Mouse (Mus musculus) embryonic facial prominence, embryonic 15.5 days (tissue): Measurements from ENCODE around the gene Ciao2a. TPM values are rescaled to one million over a fixed set of nuclear protein-coding genes. Genes with fewer than 3 reads are reported as not detected.

Experiments
- ATAC-seq: fragments of 200-750 bp; cut with Nextera tagmentation; 2 replicates; pipeline ENCODE4 v1.8.0; 2017; ENCODE audit warnings: low read depth, moderate TSS enrichment; ENCODE audit not compliant: insufficient number of reproducible peaks, low FRiP score, low TSS enrichment
- H3K27ac ChIP-seq: fragments of 300-500 bp; sonication (generic); replicated peaks from 2 replicates; pipeline ENCODE4 v1.5.1; 2015; ENCODE audit warnings: mild to moderate bottlenecking, inconsistent platforms
- H3K27me3 ChIP-seq: fragments of 300-500 bp; sonication (generic); 2 replicates; pipeline ENCODE4 v1.6.1; 2015; ENCODE audit warnings: inconsistent platforms
- H3K36me3 ChIP-seq: fragments of 300-500 bp; sonication (generic); 2 replicates; pipeline ENCODE4 v1.6.1; 2015; ENCODE audit warnings: mild to moderate bottlenecking, inconsistent platforms
- H3K4me1 ChIP-seq: fragments of 300-500 bp; sonication (generic); 2 replicates; pipeline ENCODE4 v1.6.1; 2015; ENCODE audit warnings: inconsistent platforms
- H3K4me2 ChIP-seq: fragments of 300-500 bp; sonication (generic); replicated peaks from 2 replicates; pipeline ENCODE4 v1.6.1; 2015; ENCODE audit warnings: mild to moderate bottlenecking, inconsistent platforms
- H3K4me3 ChIP-seq: fragments of 300-500 bp; sonication (generic); replicated peaks from 2 replicates; pipeline ENCODE4 v1.5.1; 2015; ENCODE audit warnings: mild to moderate bottlenecking, inconsistent platforms
- H3K9ac ChIP-seq: fragments of 300-500 bp; sonication (generic); 2 replicates; pipeline ENCODE4 v1.6.1; 2015; ENCODE audit warnings: inconsistent platforms
- H3K9me3 ChIP-seq: fragments of 300-500 bp; sonication (generic); replicated peaks from 2 replicates; pipeline ENCODE4 v1.6.1; 2016; ENCODE audit warnings: inconsistent platforms
- WGBS: fragments of 180-500 bp; shearing (Covaris S2); methylation state at CpG from one replicate; pipeline ENCODE4 v1.1.7; 2015; 5-methylcytosine and 5-hydroxymethylcytosine counted together
- polyA plus RNA-seq: library from polyadenylated mRNA; unstranded; fragments of >200 nt; fragmentation: Nextera tagmentation; extraction: Ambion mirVana; gene quantifications from 2 replicates; pipeline ENCODE4 v1.2.1, GENCODE M21; 2015

The Ciao2a gene
- polyA plus RNA-seq, 1 experiment from 2014 or later = 129 TPM

DNA sequence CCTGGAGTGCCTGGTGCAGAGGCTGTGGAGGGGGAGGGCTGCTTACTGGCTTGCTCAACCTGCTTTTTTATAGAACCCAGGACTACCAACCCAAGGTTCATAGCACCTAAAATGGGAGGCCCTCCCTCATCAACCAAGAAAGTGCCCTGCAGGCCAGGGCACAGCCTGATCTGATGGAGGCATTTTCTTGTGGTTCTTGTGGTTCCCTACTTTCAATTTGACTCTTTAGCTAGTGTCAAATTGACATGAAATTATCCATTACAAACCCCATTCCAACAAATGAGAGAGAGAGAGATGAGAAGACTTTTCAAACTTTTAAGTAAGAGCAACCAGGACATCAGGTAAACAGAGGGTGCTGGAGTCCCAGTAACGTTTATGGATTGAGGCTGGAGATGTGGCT, 15.9 kb downstream of the Ciao2a start:
- Histone ChIP-seq H3K4me2 (no peak overlapping the region), H3K4me1 (no peaks in the 10 kb centered on the region), H3K9ac (no peak overlapping the region), H3K27me3 (no peaks in the 10 kb centered on the region), H3K9me3 (no peaks in the 10 kb centered on the region), H3K27ac (no peak overlapping the region), H3K36me3 (peaks cover 30% of the 10 kb centered on the region), H3K4me3 (no peak overlapping the region)
- 56% methylated on average over 1 of the region's 1 CpGs for WGBS
- no peak for ATAC-seq

- Histone ChIP-seq H3K4me1 (no peaks in the 10 kb centered on the region), H3K9me3 (no peaks in the 10 kb centered on the region), H3K27ac (no peak overlapping the region), H3K36me3 (peaks cover 15% of the 10 kb centered on the region), H3K9ac (no peak overlapping the region), H3K27me3 (no peaks in the 10 kb centered on the region), H3K4me2 (no peak overlapping the region), H3K4me3 (no peak overlapping the region)
- WGBS = 4% methylated on average over 6 of the region's 6 CpGs
- ATAC-seq = no peak
Observed at GRCm38 (mm10) chr9:66144248-66144647, 17.8 kb downstream of the Ciao2a start.

DNA sequence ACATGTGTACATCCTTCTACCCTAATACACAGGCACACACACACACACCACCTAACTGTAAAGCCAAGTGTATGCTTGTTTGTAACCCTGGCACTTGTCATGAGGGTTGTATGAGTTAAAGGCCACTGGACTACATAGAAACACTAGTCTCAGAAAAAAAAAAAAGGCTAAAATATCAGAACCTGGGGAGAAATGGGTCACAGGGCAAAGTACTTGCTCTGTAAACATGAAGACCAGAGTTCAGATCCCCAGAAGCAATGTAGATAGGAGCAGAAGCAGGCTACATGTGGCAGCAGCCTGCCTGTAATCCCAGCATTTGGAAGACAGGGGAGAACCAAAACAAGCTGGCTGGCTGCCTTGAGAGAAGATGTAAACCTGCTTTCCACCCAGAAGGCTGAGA, 19.7 kb downstream of the Ciao2a start:
- no peak for ATAC-seq
- Histone ChIP-seq H3K4me1 (no peaks in the 10 kb centered on the region), H3K9ac (no peak overlapping the region), H3K9me3 (no peaks in the 10 kb centered on the region), H3K4me2 (no peak overlapping the region), H3K36me3 (no peaks in the 10 kb centered on the region), H3K27ac (no peak overlapping the region), H3K4me3 (no peak overlapping the region), H3K27me3 (no peaks in the 10 kb centered on the region)

GRCm38 (mm10) chr9:66152011-66152410, 25.6 kb downstream of the Ciao2a start:
- no peaks in the 10 kb centered on the region for H3K9me3 ChIP-seq
- no peak overlapping the region for H3K4me3 ChIP-seq
- 0 out of 2 replicates have a peak, but pooled peaks cover 6% of the 10 kb centered on the region for H3K27me3 ChIP-seq
- H3K4me1 ChIP-seq = no peaks in the 10 kb centered on the region
- H3K9ac ChIP-seq = no peak overlapping the region
- no peak overlapping the region for H3K4me2 ChIP-seq
- WGBS = 62% methylated on average over 9 of the region's 9 CpGs
- ATAC-seq = no peak
- no peaks in the 10 kb centered on the region for H3K36me3 ChIP-seq
- H3K27ac ChIP-seq = no peak overlapping the region

DNA sequence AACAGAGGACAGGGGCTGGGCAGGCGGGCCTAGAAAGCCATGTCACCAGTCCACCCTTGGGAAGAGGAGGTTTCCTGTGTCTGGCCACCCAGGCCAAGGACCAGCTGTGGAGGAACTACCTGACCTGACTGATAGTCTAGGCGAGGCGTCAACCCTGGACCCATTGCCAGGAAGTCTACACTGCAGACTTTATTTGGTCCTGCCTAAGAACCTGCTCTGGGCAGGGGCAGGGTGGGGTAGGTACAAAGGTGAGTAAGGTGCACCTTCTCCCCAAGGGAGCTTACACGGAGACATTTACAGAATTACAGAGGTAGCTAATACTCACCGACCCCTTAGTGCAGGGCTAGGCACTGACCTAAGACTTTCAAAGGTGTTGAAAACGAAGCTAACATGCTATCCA, 27.2 kb downstream of the Ciao2a start:
- Histone ChIP-seq H3K4me1 (0 out of 2 replicates have a peak, but pooled peaks cover 5% of the 10 kb centered on the region), H3K9me3 (no peaks in the 10 kb centered on the region), H3K27me3 (peaks cover 22% of the 10 kb centered on the region), H3K27ac (no peak overlapping the region), H3K4me3 (no peak overlapping the region), H3K4me2 (no peak overlapping the region), H3K36me3 (no peaks in the 10 kb centered on the region), H3K9ac (no peak overlapping the region)
- no peak for ATAC-seq
- 89% methylated on average over 6 of the region's 6 CpGs for WGBS

DNA sequence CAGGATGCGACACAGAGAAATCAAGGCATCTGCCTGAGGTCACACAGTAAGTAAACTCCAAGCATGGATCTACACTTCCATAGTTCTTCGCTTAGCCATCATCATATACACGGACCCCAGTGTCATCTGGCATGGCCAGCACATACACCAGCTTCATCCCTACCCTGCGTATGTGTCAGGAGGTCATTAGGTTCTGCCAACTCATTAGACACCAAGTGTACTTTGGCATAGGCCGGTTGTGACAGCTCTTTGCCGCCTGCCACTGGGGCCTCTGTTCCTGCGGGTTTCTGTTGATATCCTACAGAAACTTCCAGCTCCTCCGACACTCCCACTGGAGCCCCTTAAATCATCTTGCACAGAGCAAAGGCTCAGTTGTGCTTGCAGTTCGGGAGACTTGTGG, 27.6 kb downstream of the Ciao2a start:
- Histone ChIP-seq H3K27me3 (peaks cover 26% of the 10 kb centered on the region), H3K27ac (no peak overlapping the region), H3K9ac (no peak overlapping the region), H3K4me1 (0 out of 2 replicates have a peak, but pooled peaks cover 5% of the 10 kb centered on the region), H3K9me3 (no peaks in the 10 kb centered on the region), H3K4me3 (no peak overlapping the region), H3K36me3 (no peaks in the 10 kb centered on the region), H3K4me2 (no peak overlapping the region)
- 96% methylated on average over 9 of the region's 9 CpGs for whole genome bisulfite sequencing
- no peak for ATAC-seq

GRCm38 (mm10) chr9:66155534-66155933, 29.1 kb downstream of the Ciao2a start:
- no peak overlapping the region for H3K9ac ChIP-seq
- ATAC-seq = no peak
- H3K4me2 ChIP-seq = no peak overlapping the region
- H3K27ac ChIP-seq = no peak overlapping the region
- 81% methylated on average over 1 of the region's 1 CpGs for WGBS
- no peak overlapping the region for H3K4me3 ChIP-seq
- H3K27me3 ChIP-seq = peaks cover 32% of the 10 kb centered on the region
- H3K4me1 ChIP-seq = 0 out of 2 replicates have a peak, but pooled peaks cover 5% of the 10 kb centered on the region
- H3K9me3 ChIP-seq = no peaks in the 10 kb centered on the region
- H3K36me3 ChIP-seq = no peaks in the 10 kb centered on the region

DNA sequence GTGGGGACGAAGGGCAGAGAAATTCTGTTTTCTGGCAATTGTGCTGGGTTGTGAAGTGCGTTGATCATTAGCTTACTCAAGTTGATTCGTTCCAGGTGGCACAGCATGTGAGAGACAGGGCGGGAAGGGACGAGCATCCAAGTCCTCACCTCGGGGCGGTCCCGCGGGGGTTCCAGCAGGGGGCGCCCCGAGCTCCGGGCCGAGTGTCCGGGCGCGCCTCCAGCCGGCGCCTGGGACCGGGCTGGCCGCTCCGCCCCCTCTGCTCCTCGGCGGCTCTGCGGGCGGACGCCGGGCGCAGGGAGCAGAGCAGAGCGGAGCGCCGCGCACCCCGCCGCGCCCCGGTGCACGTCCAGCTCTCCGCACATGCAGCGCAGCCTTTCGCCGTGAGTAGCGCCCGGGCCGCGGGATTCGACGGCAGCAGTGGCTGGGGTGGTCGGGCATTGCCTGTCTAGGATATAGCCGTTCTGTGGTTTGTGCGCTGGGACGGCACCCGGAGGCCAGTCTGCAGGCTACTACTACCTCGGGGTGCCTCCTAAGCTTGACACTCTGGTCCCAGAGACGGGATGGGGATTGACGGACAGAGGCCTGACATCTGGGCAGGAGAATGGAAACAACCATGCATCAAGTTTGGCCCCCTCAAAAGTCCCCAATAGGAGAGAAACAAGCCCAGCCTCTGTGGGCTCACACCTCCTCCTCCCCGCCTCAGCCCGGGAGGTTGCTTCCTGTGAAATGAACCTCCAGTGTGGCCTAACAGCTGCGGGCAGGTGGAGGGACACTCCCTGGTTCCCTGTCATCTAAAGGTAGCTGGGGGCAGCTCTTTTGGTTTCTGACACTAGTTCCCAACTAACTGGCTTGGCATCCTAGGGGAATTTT, 31.8 kb downstream of the Ciao2a start, which contains the start of gene Dapk2:
Gene Dapk2 (plus strand): TSS at position 266 of the 873 bp plus-strand sequence.
- peak within 1 kb of the TSS; percentile 71 for H3K4me2 ChIP-seq
- 0 out of 2 replicates have a peak, but pooled peaks cover 5% of the 10 kb centered on the region for H3K4me1 ChIP-seq
- 2% methylated on average over 58 of the region's 58 CpGs for WGBS
- no peaks in the 10 kb centered on the region for H3K36me3 ChIP-seq
- H3K9me3 ChIP-seq = no peaks in the 10 kb centered on the region
- peaks cover 32% of the 10 kb centered on the region for H3K27me3 ChIP-seq
- H3K9ac ChIP-seq = 0 out of 2 replicates have a peak within 1 kb of the TSS, but pooled peaks have one; percentile 3
- no peak within 1 kb of the TSS for H3K27ac ChIP-seq
- H3K4me3 ChIP-seq = peak within 1 kb of the TSS; percentile 44
- peak; percentile 83 for ATAC-seq

DNA sequence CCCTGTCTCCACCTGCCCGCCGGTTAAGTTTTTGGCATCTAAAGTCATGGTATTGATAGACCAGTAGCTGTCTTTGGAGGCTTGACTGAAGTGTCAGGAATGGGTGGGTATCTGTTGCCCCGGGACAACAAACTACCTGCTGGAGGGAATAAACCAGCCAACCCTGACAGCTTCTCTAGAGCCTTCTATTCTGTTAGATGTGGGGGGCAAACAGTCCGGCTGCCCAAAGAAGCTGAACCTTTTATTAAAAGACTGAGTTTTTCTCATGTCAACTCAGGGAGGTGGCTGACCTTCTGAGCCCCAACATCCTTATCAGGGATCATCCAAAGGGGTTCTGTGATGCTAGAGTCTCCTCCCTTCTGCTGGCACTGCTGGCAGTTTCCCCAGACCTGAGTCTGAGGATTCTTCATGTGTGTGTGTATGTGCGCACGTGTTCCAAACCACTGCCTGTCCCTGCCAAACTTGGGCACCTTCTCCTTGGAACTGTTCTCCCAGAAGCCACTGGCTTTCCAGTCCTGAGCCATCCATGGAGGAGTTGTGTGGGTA, 32.5 kb downstream of the Ciao2a start:
- Histone ChIP-seq H3K4me2 (peak overlapping the region; percentile 71), H3K4me3 (peak overlapping the region; percentile 44; the same call in 1 of the 2 replicates)

GRCm38 (mm10) chr9:66160155-66160554, 33.7 kb downstream of the Ciao2a start:
- Histone ChIP-seq H3K9me3 (no peaks in the 10 kb centered on the region), H3K4me3 (no peak overlapping the region), H3K36me3 (no peaks in the 10 kb centered on the region), H3K9ac (no peak overlapping the region), H3K27ac (no peak overlapping the region), H3K4me1 (0 out of 2 replicates have a peak, but pooled peaks cover 5% of the 10 kb centered on the region), H3K27me3 (peaks cover 32% of the 10 kb centered on the region), H3K4me2 (no peak overlapping the region)
- no peak for ATAC-seq
- 92% methylated on average over 2 of the region's 2 CpGs for WGBS

More for the DNA sequence above, 32.5 kb downstream of the Ciao2a start:
- H3K36me3 ChIP-seq = no peaks in the 10 kb centered on the region
- H3K9ac ChIP-seq = no peak overlapping the region
- H3K4me1 ChIP-seq = 0 out of 2 replicates have a peak, but pooled peaks cover 5% of the 10 kb centered on the region
- peaks cover 32% of the 10 kb centered on the region for H3K27me3 ChIP-seq
- WGBS = 80% methylated on average over 6 of the region's 6 CpGs
- ATAC-seq = no peak
- no peaks in the 10 kb centered on the region for H3K9me3 ChIP-seq
- no peak overlapping the region for H3K27ac ChIP-seq

DNA sequence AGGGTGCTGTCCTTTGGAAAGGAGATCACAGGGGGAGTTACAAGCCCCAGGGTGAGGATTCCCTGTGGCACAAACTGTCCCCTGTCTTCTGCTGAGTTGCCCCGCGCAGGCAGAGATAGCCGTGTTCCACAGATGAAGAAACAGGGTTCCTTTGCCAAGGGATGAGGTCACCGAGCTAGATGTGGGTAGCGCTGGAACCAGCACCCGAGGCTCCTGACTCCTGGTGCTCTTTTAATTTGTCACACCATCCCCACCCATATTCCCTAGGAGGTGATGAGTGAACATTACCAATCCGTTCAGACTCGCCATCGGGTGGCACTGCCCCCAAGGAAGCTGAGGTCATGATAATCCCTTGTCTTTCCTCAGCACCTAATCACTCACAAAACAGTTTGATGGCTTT, 36.6 kb downstream of the Ciao2a start:
- no peak for ATAC-seq
- Histone ChIP-seq H3K9ac (no peak overlapping the region), H3K36me3 (no peaks in the 10 kb centered on the region), H3K9me3 (no peaks in the 10 kb centered on the region), H3K27me3 (peaks cover 17% of the 10 kb centered on the region), H3K4me3 (no peak overlapping the region), H3K27ac (no peak overlapping the region), H3K4me1 (0 out of 2 replicates have a peak, but pooled peaks cover 7% of the 10 kb centered on the region), H3K4me2 (no peak overlapping the region)
- WGBS = 82% methylated on average over 9 of the region's 9 CpGs
